Mouse (Mus musculus) 3134 (cell line): Measurements from ENCODE around the gene Olfr568.

Experiments used
- DNase-seq: peaks from one replicate; pipeline ENCODE4 v3.0.0-alpha.2; 2011; ENCODE audit warnings: low spot score; ENCODE audit not compliant: insufficient read length; ENCODE audit errors: extremely low read depth

Olfr568 gene

DNA sequence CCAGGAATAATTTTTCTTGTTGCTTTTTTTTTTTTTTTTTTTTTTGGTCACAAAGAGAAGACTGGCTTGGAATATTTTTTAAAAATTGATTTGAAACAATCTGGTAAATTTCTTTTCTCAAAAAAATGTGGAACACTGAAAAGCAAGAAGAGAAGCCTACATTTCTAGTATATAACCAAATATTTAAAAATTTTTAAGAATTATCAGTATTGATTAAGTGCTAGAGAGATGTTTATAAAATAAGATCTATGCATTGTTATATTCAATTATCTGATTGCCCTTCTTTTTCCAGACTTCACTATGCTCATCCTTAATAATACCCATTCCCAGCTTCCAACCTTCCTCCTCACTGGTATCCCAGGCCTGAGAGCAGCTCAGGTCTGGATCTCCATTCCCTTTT, at the start of gene Olfr568:
Gene Olfr568 (plus strand): TSS at position 301 of the 400 bp plus-strand sequence.
- no peak for DNase-seq

DNA sequence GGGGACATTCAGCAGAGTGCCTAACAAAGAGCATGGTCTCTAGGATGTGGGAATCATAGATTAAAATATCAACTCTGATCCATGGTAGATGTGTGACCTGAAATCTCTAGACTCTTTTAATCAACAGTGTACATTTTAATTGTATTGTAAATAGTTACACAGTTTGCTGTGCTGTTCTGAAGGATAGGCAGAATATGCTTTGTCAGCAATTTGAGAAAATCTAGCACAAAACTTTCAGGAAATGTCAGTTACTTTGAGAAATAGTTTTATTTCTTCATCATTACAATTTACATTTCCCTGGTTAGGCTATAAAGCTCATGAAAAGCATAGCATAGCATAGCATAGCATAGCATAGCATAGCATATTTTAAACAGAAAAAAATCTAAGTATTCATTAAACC, 21.1 kb upstream of the Olfr568 start:
- DNase-seq = no peak

- no peak for DNase-seq
These were observed 18.3 kb upstream of the Olfr568 start, which contains the start of gene Olfr566 for GRCm38 (mm10) chr7:102858665-102859064. Gene Olfr566, minus strand, starts transcription at chr7:102858765.

GRCm38 (mm10) chr7:102890782-102891181, 13.9 kb downstream of the Olfr568 start, which contains the start of gene Olfr569:
Gene Olfr569, minus strand, starts transcription at chr7:102890882.
- DNase-seq = no peak

DNA sequence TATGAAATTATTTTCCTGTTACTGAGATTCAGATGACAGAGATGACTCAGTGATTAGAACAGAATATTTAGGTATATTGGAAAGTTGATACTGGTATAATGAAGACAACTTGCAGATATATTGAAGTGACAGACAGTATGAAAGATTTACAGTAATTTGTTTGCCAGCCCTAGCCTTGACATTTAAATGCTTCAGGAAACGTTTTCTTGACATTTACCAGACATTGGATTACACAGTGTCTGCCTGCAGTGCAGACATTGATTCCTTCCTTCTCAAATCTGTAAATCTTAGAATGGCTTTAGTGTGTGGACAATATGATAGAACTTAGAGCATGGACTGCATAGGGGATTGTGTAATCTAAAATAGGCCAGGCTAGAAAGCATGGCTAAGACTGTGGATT, 38.3 kb downstream of the Olfr568 start:
- DNase-seq = no peak

GRCm38 (mm10) chr7:102916405-102916804, 39.5 kb downstream of the Olfr568 start:
- DNase-seq = no peak

- DNase-seq = no peak
These were observed 40.3 kb downstream of the Olfr568 start, which contains the start of gene Olfr571 for GRCm38 (mm10) chr7:102917032-102917875. Gene Olfr571, minus strand, starts transcription at chr7:102917536.

- peak; percentile 2 for DNase-seq
These were observed 42.7 kb downstream of the Olfr568 start for GRCm38 (mm10) chr7:102919632-102920031.

GRCm38 (mm10) chr7:102924109-102924508, 47.2 kb downstream of the Olfr568 start, which contains the start of gene Olfr572:
Gene Olfr572, plus strand, starts transcription at chr7:102924409.
- no peak for DNase-seq

- DNase-seq = no peak
These were observed 50.2 kb downstream of the Olfr568 start for GRCm38 (mm10) chr7:102927105-102927504.
